Mouse (Mus musculus) CH12.LX (cell line): ENCODE measurements around the gene Fbxo36.

Source experiments
- CHD1 ChIP-seq: IDR thresholded peaks from 2 replicates; pipeline ENCODE4 v1.6.1; 2012; ENCODE audit warnings: low read depth, low read length, improper control_type of control experiment, inconsistent platforms
- CHD2 ChIP-seq: IDR thresholded peaks from 2 replicates; pipeline ENCODE4 v1.6.1; 2011; ENCODE audit warnings: low read length, improper control_type of control experiment
- CTCF ChIP-seq, 2 experiments: IDR thresholded peaks in 1 of 2; conservative IDR thresholded peaks in 1 of 2; 2 replicates each; pipeline ENCODE4 v1.5.1; 2011 to 2012; ENCODE audit warnings: low read depth in 2 of 2, low read length in 2 of 2, improper control_type of control experiment in 1 of 2, inconsistent platforms in 1 of 2, mild to moderate bottlenecking in 1 of 2, moderate library complexity in 1 of 2
- E2F4 ChIP-seq: IDR thresholded peaks from 2 replicates; pipeline ENCODE4 v1.6.1; 2011; ENCODE audit warnings: low read depth, low read length, improper control_type of control experiment; ENCODE audit not compliant: insufficient replicate concordance
- EP300 ChIP-seq: IDR thresholded peaks from 2 replicates; pipeline ENCODE4 v1.6.1; 2011; ENCODE audit warnings: low read length, improper control_type of control experiment
- ETS1 ChIP-seq: conservative IDR thresholded peaks from 2 replicates; pipeline ENCODE4 v1.6.1; 2012; ENCODE audit warnings: low read depth, mild to moderate bottlenecking, inconsistent platforms, low read length, improper control_type of control experiment, moderate library complexity
- GABPA ChIP-seq: IDR thresholded peaks from 2 replicates; pipeline ENCODE4 v1.6.1; 2012; ENCODE audit warnings: low read depth, low read length, improper control_type of control experiment, inconsistent platforms; ENCODE audit not compliant: insufficient replicate concordance
- HCFC1 ChIP-seq: IDR thresholded peaks from 2 replicates; pipeline ENCODE4 v1.6.1; 2012; ENCODE audit warnings: low read depth, mild to moderate bottlenecking, inconsistent platforms, low read length, improper control_type of control experiment
- MAFK ChIP-seq: IDR thresholded peaks from 2 replicates; pipeline ENCODE4 v1.6.1; 2011; ENCODE audit warnings: low read length, improper control_type of control experiment; ENCODE audit not compliant: insufficient replicate concordance
- NRF1 ChIP-seq: IDR thresholded peaks from 2 replicates; pipeline ENCODE4 v1.6.1; 2014; ENCODE audit warnings: low read depth, mild to moderate bottlenecking, inconsistent platforms, low read length, improper control_type of control experiment, moderate library complexity
- POLR2A ChIP-seq: IDR thresholded peaks from 2 replicates; pipeline ENCODE4 v1.6.1; 2011; ENCODE audit warnings: low read depth, mild to moderate bottlenecking, improper control_type of control experiment, low read length
- POLR2AphosphoS2 ChIP-seq: IDR thresholded peaks from 2 replicates; pipeline ENCODE4 v1.6.1; 2011; ENCODE audit warnings: low read depth, low read length, improper control_type of control experiment
- USF1 ChIP-seq: IDR thresholded peaks from 2 replicates; pipeline ENCODE4 v1.6.1; 2014; ENCODE audit warnings: low read depth, mild to moderate bottlenecking, inconsistent platforms, low read length, improper control_type of control experiment

- TF ChIP-seq NRF1 (no peak), CTCF (conservative IDR thresholded peaks at IDR 0.05 in 1 of 2, IDR thresholded peaks at IDR 0.05 in 1 of 2; ENCODE audit: low read depth in 2 of 2, low read length in 2 of 2) (no peak), GABPA (no peak), HCFC1 (no peak), POLR2A (no peak), CHD1 (no peak), CHD2 (no peak), USF1 (no peak), POLR2AphosphoS2 (no peak), EP300 (no peak), ETS1 (no peak), MAFK (no peak), E2F4 (no peak)
These were observed 107.7 kb downstream of the Fbxo36 start for GRCm38 (mm10) chr1:84947390-84947789.
